ENCODE assay signal across 27 mouse cellular contexts in the genomic region with DNA sequence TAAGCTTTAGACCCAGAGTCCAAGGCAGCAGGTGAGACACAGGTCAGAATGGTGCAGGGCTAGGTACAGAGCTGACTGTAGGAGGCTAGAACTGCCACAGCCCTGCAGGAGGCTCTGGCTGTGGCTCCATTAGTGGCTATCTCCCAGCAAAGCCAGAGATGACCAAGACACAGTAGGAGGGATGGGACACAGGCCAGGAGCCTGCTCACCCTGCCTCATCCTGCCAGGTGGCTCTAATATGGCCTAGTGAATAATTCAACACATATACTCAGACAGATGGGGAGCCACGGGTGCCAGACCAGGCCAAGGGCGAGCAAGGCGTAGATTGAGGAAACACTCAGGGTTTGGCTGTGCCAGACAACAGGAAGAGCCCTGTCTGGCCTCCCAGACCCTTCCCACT. TPM values are rescaled to one million over a fixed set of nuclear protein-coding genes. Genes with fewer than 3 reads are reported as not detected.
A peak's percentile ranks its signal among the peaks of the same experiment; 100 is the strongest.
DNase-seq lines count a peak whose midpoint lies in the region; TF ChIP-seq lines count a peak whose summit lies in the region.
"Had no signal": no experiment of that assay in that cellular context is flagged by ENCODE, and none has a peak within 500 bp of the region (broad histone marks: within the 10 kb centered on the region; RNA-seq: fewer than 3 reads in every experiment).

No protein-coding gene starts in this region.

- no peak overlapping the region for H3K27ac ChIP-seq in cerebellum, adult 2 months (ENCODE audit: insufficient read depth, low read length)
- H3K27ac ChIP-seq: embryonic facial prominence, embryonic 10.5 days; embryonic facial prominence, embryonic 15.5 days; forebrain, embryonic 12.5 days; intestine, embryonic 15.5 days; kidney, postnatal 0 days; limb, embryonic 12.5 days; liver, embryonic 15.5 days; midbrain, embryonic 12.5 days; stomach, embryonic 15.5 days had no signal

- no peak for TF ChIP-seq CTCF in cerebellum, adult 2 months (IDR thresholded peaks at IDR 0.05; ENCODE audit: borderline replicate concordance, insufficient read depth, low read depth, low read length)

- peak; percentile 45 for DNase-seq in MN1 (ENCODE audit: low spot score)
- DNase-seq in brain, adult 2 months (ENCODE audit: low read depth, low spot score): peak; percentile 78
- DNase-seq in cerebellum, adult 2 months: peak; percentile 86 to 88
- peak; percentile 88 to 89 for DNase-seq in cerebellum, postnatal 14 days
- no peak for DNase-seq in frontal cortex, adult 2 months (ENCODE audit: extremely low spot score in 1 of 2, low spot score in 1 of 2)
- no peak for DNase-seq in embryo, embryonic 10 days (ENCODE audit: low spot score)
- DNase-seq in adrenal gland, postnatal 4 days (ENCODE audit: low spot score in 2 of 2): no peak
- DNase-seq: adrenal gland, postnatal 10 days; B cell, adult 2 months; forebrain, postnatal 0 days; gastrocnemius, postnatal 14 days; heart, postnatal 14 days; kidney, adult 2 months; kidney, postnatal 4 days; layer of hippocampus, postnatal 36 days; lung, embryonic 14.5 days; right cerebral cortex, postnatal 25 days; thymus, postnatal 25 days had no signal

- no peaks in the 10 kb centered on the region; the same call in 1 of the 2 replicates for H3K4me1 ChIP-seq in cerebellum, adult 2 months (ENCODE audit: control insufficient read depth, insufficient read depth, low read length)
- H3K4me1 ChIP-seq: embryonic facial prominence, embryonic 10.5 days; embryonic facial prominence, embryonic 15.5 days; forebrain, embryonic 12.5 days; intestine, embryonic 15.5 days; limb, embryonic 12.5 days; liver, embryonic 15.5 days; midbrain, embryonic 12.5 days; stomach, embryonic 15.5 days had no signal

- no peak for TF ChIP-seq POLR2A in cerebellum, adult 2 months (IDR thresholded peaks at IDR 0.05; ENCODE audit: borderline replicate concordance, insufficient read depth, low read length)

- WGBS in cerebellum, adult 2 months: 2% methylated on average over 3 of the region's 3 CpGs

- H3K27me3 ChIP-seq in cerebellum, adult 2 months (ENCODE audit: control insufficient read depth, insufficient read depth, low read length): no peaks in the 10 kb centered on the region
- H3K27me3 ChIP-seq: embryonic facial prominence, embryonic 15.5 days; intestine, embryonic 15.5 days; limb, embryonic 12.5 days; liver, embryonic 15.5 days; stomach, embryonic 15.5 days had no signal

- no peak overlapping the region for H3K4me3 ChIP-seq in cerebellum, adult 2 months (replicated peaks; ENCODE audit: insufficient read depth, low read depth, low read length)
- H3K4me3 ChIP-seq: embryonic facial prominence, embryonic 10.5 days; embryonic facial prominence, embryonic 15.5 days; forebrain, embryonic 12.5 days; intestine, embryonic 15.5 days; limb, embryonic 12.5 days; liver, embryonic 15.5 days; midbrain, embryonic 12.5 days; stomach, embryonic 15.5 days had no signal

RNA-seq across cellular contexts. Expression of a gene that starts 35.4 kb away (rescaled TPM):
- polyA plus RNA-seq in cerebellum, adult 2 months (2012; rRNA removed): 18.6 and 25.3 TPM in 2 replicates
- polyA plus RNA-seq in frontal cortex, adult 2 months (2012; rRNA removed): 3.1 and 3.4 TPM in 2 replicates
- under 1 TPM; 0.59 TPM for total RNA-seq in adrenal gland, postnatal 4 days (2021)

Comparison
In these comparisons a context has a peak if more than half of its experiments do, and no peak if none do; other contexts are left out.
1. DNase-seq: peak in MN1 (single experiment), brain, adult 2 months (single experiment), cerebellum, adult 2 months (2 of 2) and cerebellum, postnatal 14 days (2 of 2); none in frontal cortex, adult 2 months (0 of 2), embryo, embryonic 10 days (single experiment) and adrenal gland, postnatal 4 days (0 of 2).